Mouse (Mus musculus) activated CD4-positive, CD25-positive, alpha-beta regulatory T cell, adult 4 months (primary cell): ENCODE results near the gene Lta. TPM values are rescaled to one million over a fixed set of nuclear protein-coding genes. Genes with fewer than 3 reads are reported as not detected.

Source experiments
- ATAC-seq: one replicate; pipeline ENCODE4 v1.8.0; 2017
- polyA plus RNA-seq, 2 experiments: library from polyadenylated mRNA; unstranded; fragments of 100-300 nt; shearing (Covaris generic); gene quantifications; one replicate each; pipeline ENCODE4 v1.2.1; 2017

Gene Lta
- polyA plus RNA-seq, 2 experiments from 2014 or later, result 70.5 to 90.5 TPM

- no peak for ATAC-seq
Measured at GRCm38 (mm10) chr17:35205380-35205769, 224 bp upstream of the Lta start.

DNA sequence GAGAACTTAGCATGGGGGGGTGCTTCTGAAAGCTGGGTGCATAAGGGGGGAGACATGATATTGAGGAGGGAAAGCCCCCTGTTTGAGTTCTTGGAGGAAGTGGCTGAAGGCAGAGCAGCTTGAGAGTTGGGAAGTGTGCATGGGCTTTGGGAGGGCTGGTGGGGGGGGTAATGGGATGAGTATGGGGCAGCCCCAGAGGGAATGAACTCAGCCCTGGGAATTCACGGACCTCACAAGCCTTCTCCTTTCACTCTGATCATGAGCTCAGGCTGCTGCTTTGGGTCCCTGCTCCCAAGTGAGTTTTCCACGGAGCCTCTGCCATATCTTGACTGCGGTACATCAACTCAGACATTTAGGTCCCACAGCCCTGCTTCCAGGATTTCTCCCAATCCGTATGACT lies 2.7 kb downstream of the Lta start:
- ATAC-seq, result no peak

- ATAC-seq, result peak; percentile 6
Measured at GRCm38 (mm10) chr17:35201787-35202186, 3.4 kb downstream of the Lta start, which contains the start of gene Tnf. TSS of gene Tnf (minus strand) at chr17:35202007.

DNA sequence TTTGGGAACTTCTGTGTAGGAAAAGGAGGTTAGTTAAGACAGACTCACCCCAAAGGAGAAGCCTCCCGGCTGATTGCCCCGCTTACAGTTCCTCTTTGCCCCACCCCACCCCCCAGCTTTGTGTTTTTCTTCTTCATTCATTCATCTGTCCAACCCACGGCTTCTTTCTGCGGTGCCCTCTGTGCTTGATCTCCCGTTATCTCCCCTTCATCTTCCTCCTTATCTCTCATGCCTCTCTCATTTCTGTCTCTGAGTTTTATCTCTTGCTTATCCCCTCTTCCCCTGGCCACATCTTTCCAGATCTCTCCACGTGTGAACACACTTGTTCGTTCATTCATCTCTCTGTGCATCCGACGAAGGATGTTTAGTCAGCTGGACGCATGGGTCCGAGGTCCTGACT lies 4.0 kb downstream of the Lta start:
- no peak for ATAC-seq

GRCm38 (mm10) chr17:35200398-35200797 lies 4.8 kb downstream of the Lta start:
- peak; percentile 70 for ATAC-seq

GRCm38 (mm10) chr17:35198946-35199345 lies 6.2 kb downstream of the Lta start:
- ATAC-seq, result no peak

- no peak for ATAC-seq
Measured at GRCm38 (mm10) chr17:35198029-35198428, 7.1 kb downstream of the Lta start.

GRCm38 (mm10) chr17:35197126-35197525 lies 8.0 kb downstream of the Lta start:
- ATAC-seq, result no peak

- ATAC-seq, result no peak
Measured at GRCm38 (mm10) chr17:35196321-35196641, 8.9 kb downstream of the Lta start.

DNA sequence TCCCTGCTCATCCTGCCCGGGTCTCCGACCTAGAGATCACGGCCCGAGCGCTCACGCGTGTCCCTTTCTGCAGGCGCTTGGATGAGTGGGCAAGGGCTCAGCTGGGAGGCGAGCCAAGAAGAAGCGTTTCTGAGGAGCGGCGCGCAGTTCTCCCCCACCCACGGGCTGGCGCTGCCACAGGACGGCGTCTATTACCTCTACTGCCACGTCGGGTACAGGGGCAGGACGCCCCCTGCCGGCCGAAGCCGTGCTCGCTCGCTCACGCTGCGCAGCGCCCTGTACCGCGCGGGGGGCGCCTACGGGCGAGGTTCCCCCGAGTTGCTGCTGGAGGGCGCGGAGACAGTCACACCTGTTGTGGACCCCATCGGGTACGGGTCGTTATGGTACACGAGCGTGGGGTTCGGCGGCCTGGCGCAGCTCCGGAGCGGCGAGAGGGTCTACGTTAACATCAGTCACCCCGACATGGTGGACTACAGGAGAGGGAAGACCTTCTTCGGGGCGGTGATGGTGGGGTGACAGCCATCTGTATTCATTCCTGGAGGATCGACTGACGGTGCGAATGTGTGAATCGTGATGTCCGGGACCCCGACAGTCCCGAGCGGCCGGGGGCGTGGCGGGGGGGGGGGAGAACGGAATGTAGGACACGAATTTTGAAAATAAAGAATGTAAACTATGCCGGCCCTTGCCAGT lies 9.4 kb downstream of the Lta start:
- ATAC-seq, result peak; percentile 30

- ATAC-seq, result no peak
Measured at GRCm38 (mm10) chr17:35194844-35195630, 10.1 kb downstream of the Lta start.

GRCm38 (mm10) chr17:35193881-35194843 lies 11.0 kb downstream of the Lta start, which contains the start of gene Ltb:
TSS of gene Ltb (plus strand) at chr17:35194439.
- ATAC-seq, result peak; percentile 68

DNA sequence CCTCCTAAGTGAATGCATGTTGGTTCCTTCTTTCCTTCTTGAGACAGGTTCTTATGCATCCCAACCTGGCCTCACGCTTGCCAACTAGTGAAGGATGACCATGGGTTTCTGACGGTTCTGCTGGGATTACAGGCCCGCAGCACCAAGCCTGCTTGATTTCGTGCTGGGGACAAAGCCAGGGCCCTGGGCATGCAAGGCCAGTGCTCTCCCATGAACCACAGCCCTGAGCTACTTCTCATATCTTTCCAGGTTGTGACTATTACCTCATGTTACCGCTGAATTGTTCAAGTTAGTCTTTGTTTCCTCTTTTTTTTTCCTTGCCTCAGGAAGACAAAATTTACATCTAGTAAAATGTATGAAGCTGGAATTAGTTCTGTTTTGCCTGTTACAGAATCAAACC lies 12.2 kb downstream of the Lta start:
- ATAC-seq, result no peak

- ATAC-seq, result no peak
Measured at GRCm38 (mm10) chr17:35191723-35192122, 13.4 kb downstream of the Lta start.

DNA sequence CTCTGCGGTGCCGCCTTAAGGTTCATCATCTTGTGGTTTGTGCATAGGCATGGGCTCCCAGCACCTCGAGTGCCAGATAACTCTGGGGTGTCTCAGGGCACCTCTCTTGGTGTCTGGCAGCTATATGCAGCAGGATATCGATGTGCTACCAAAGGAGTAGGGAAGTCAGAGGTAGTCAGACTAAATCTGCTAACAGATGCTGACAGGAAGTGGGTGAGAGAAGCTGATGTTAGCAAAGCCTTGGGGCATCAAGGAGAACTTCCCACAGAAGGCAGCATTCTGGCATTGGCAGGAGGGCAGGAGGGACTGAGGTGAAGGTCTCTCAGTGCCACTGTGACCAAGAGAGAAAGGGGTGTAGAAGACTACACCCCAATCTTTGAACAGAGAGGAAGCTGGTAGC lies 15.1 kb downstream of the Lta start:
- ATAC-seq, result peak; percentile 64

- ATAC-seq, result no peak
Measured at GRCm38 (mm10) chr17:35189186-35189585, 16.0 kb downstream of the Lta start.

- ATAC-seq, result no peak
Measured at GRCm38 (mm10) chr17:35187959-35188610, 17.1 kb downstream of the Lta start, which contains the start of gene Lst1. TSS of gene Lst1 (minus strand) at chr17:35188439.

- ATAC-seq, result no peak
Measured at GRCm38 (mm10) chr17:35187345-35187744, 17.8 kb downstream of the Lta start.

DNA sequence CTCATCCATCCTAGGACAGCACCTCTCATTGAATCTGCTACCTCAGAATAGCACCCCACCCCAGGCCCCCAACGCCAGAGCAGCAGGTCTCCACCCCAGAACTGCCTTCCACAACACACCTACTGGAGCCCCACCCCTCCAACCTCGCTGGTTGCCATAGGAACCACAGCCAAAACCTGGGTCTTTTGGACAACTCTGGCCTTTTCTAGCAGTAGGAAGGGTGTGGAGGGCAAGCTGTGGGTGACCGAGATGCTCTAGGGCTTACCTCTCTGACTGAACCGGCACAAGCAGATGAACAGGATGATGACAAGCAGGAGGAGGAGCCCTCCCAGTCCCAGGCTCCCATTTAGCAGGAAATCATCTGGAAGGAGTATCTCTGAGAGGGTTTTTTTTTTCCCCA lies 18.5 kb downstream of the Lta start:
- peak; percentile 50 for ATAC-seq

GRCm38 (mm10) chr17:35185639-35186611 lies 19.2 kb downstream of the Lta start:
- ATAC-seq, result peak; percentile 21

- peak; percentile 55 for ATAC-seq
Measured at GRCm38 (mm10) chr17:35180093-35180492, 25.1 kb downstream of the Lta start.
